Mouse (Mus musculus) liver, embryonic 14.5 days (tissue): ENCODE measurements around the gene Olfr519.

Experiments used
- CTCF ChIP-seq: IDR thresholded peaks from 2 replicates; pipeline ENCODE4 v1.5.1; 2016; ENCODE audit warnings: antibody characterized with exemption, low read depth, control low read depth
- EP300 ChIP-seq: IDR thresholded peaks from 2 replicates; pipeline ENCODE4 v1.6.1; 2016; ENCODE audit warnings: antibody characterized with exemption, low read depth

GRCm38 (mm10) chr7:108872279-108872678 is 21.9 kb downstream of the Olfr519 start, which contains the start of gene Olfr517:
- no peak for TF ChIP-seq CTCF
- no peak for TF ChIP-seq EP300
